Mouse (Mus musculus): ENCODE measurements around the gene Ints1.

GRCm38 (mm10) chr5:139750535-139750934 is 24.9 kb downstream of the Ints1 start:
- peak; percentile 86 for TF ChIP-seq CTCF (IDR thresholded peaks at IDR 0.05; ENCODE audit: control insufficient read depth, insufficient read depth, low read length)
- no peak for TF ChIP-seq POLR2A (IDR thresholded peaks at IDR 0.05; ENCODE audit: borderline replicate concordance, control insufficient read depth, low read depth, low read length)

All from bone marrow, adult 2 months (tissue).